Mouse (Mus musculus) embryo, embryonic 10 days (tissue): Measurements from ENCODE around the gene Prl3b1.

Source experiments
- DNase-seq: peaks from one replicate; pipeline ENCODE4 v3.0.0-alpha.2; 2015; ENCODE audit warnings: low spot score

Gene Prl3b1

GRCm38 (mm10) chr13:27241547-27241946 lies at the start of gene Prl3b1:
TSS of gene Prl3b1 (plus strand) at chr13:27241847.
- no peak for DNase-seq

- DNase-seq = no peak
Measured at GRCm38 (mm10) chr13:27196359-27196758, 45.3 kb upstream of the Prl3b1 start, which contains the start of gene Prl3c1. TSS of gene Prl3c1 (plus strand) at chr13:27196659.

GRCm38 (mm10) chr13:27259136-27259535 lies 17.5 kb downstream of the Prl3b1 start, which contains the start of gene Prl3a1:
TSS of gene Prl3a1 (plus strand) at chr13:27259436.
- no peak for DNase-seq
